Mouse (Mus musculus) stomach, embryonic 16.5 days (tissue): ENCODE measurements around the gene 4930595D18Rik. TPM values are rescaled to one million over a fixed set of nuclear protein-coding genes. Genes with fewer than 3 reads are reported as not detected.

ENCODE experiments used
- ATAC-seq: fragments of 200-750 bp; cut with Nextera tagmentation; 2 replicates; pipeline ENCODE4 v1.8.0; 2017; ENCODE audit warnings: moderate number of reproducible peaks, moderate TSS enrichment; ENCODE audit not compliant: insufficient read depth, low FRiP score
- H3K27ac ChIP-seq: fragments of 300-500 bp; sonication (generic); 2 replicates; pipeline ENCODE4 v1.5.1; 2014; ENCODE audit warnings: low read length
- H3K27me3 ChIP-seq: fragments of 300-500 bp; sonication (generic); 2 replicates; pipeline ENCODE4 v1.6.1; 2014; ENCODE audit warnings: low read length, control low read depth, mixed read lengths; ENCODE audit not compliant: control insufficient read depth, insufficient read depth
- H3K36me3 ChIP-seq: fragments of 300-500 bp; sonication (generic); 2 replicates; pipeline ENCODE4 v1.6.1; 2014; ENCODE audit warnings: low read length; ENCODE audit not compliant: control insufficient read depth, insufficient read depth
- H3K4me1 ChIP-seq: fragments of 300-500 bp; sonication (generic); 2 replicates; pipeline ENCODE4 v1.6.1; 2014; ENCODE audit warnings: low read length, control low read depth, mixed read lengths; ENCODE audit not compliant: control insufficient read depth, insufficient read depth
- H3K4me2 ChIP-seq: fragments of 300-500 bp; sonication (generic); 2 replicates; pipeline ENCODE4 v1.6.1; 2014; ENCODE audit warnings: low read depth, low read length, mixed read lengths
- H3K4me3 ChIP-seq: fragments of 300-500 bp; sonication (generic); replicated peaks from 2 replicates; pipeline ENCODE4 v1.5.1; 2014; ENCODE audit warnings: mild to moderate bottlenecking, low read length
- H3K9ac ChIP-seq: fragments of 300-500 bp; sonication (generic); 2 replicates; pipeline ENCODE4 v1.6.1; 2014; ENCODE audit warnings: low read length
- H3K9me3 ChIP-seq: fragments of 300-500 bp; sonication (generic); replicated peaks from 2 replicates; pipeline ENCODE4 v1.6.1; 2016; ENCODE audit warnings: low read length, control low read depth; ENCODE audit not compliant: control insufficient read depth
- WGBS: fragments of 180-500 bp; shearing (Covaris S2); extraction: QIAGEN DNeasy Blood & Tissue Kit; methylation state at CpG from one replicate; pipeline ENCODE4 v1.1.7; 2014; 5-methylcytosine and 5-hydroxymethylcytosine counted together
- polyA plus RNA-seq: library from polyadenylated mRNA; unstranded; fragments of >200 nt; fragmentation: Nextera tagmentation; extraction: Ambion mirVana; gene quantifications from 2 replicates; pipeline ENCODE4 v1.2.1, GENCODE M21; 2015

4930595D18Rik gene
- polyA plus RNA-seq = not detected in 2 replicates

- H3K4me3 ChIP-seq = no peak within 1 kb of the TSS
- H3K27ac ChIP-seq = no peak within 1 kb of the TSS
- no peak within 1 kb of the TSS for H3K9ac ChIP-seq
- ATAC-seq = no peak
- H3K4me1 ChIP-seq = no peaks in the 10 kb centered on the region
- H3K9me3 ChIP-seq = no peaks in the 10 kb centered on the region
- H3K36me3 ChIP-seq = no peaks in the 10 kb centered on the region
- no peak within 1 kb of the TSS for H3K4me2 ChIP-seq
- no peaks in the 10 kb centered on the region for H3K27me3 ChIP-seq
- WGBS = 60% methylated on average over 5 of the region's 5 CpGs
These were observed at the start of gene 4930595D18Rik for GRCm38 (mm10) chr12:111184476-111184875. TSS of gene 4930595D18Rik (minus strand) at chr12:111184491.

GRCm38 (mm10) chr12:111233798-111234197 lies 49.5 kb upstream of the 4930595D18Rik start:
- ATAC-seq = no peak
- Histone ChIP-seq H3K36me3 (no peaks in the 10 kb centered on the region), H3K4me3 (no peak overlapping the region), H3K9me3 (no peaks in the 10 kb centered on the region), H3K9ac (no peak overlapping the region), H3K27me3 (no peaks in the 10 kb centered on the region), H3K4me2 (no peak overlapping the region), H3K27ac (peak overlapping the region; percentile 78), H3K4me1 (peaks cover 15% of the 10 kb centered on the region)
- 86% methylated on average over 4 of the region's 4 CpGs for WGBS

GRCm38 (mm10) chr12:111230793-111231192 lies 46.5 kb upstream of the 4930595D18Rik start:
- no peak overlapping the region for H3K27ac ChIP-seq
- H3K4me2 ChIP-seq = no peak overlapping the region
- no peaks in the 10 kb centered on the region for H3K9me3 ChIP-seq
- H3K9ac ChIP-seq = no peak overlapping the region
- ATAC-seq = no peak
- no peaks in the 10 kb centered on the region for H3K27me3 ChIP-seq
- H3K36me3 ChIP-seq = no peaks in the 10 kb centered on the region
- H3K4me1 ChIP-seq = peaks cover 7% of the 10 kb centered on the region
- H3K4me3 ChIP-seq = no peak overlapping the region
- WGBS = 85% methylated on average over 2 of the region's 2 CpGs

GRCm38 (mm10) chr12:111228488-111228887 lies 44.2 kb upstream of the 4930595D18Rik start:
- WGBS = 89% methylated on average over 5 of the region's 5 CpGs
- ATAC-seq = no peak

GRCm38 (mm10) chr12:111227410-111227809 lies 43.1 kb upstream of the 4930595D18Rik start:
- no peak overlapping the region for H3K4me2 ChIP-seq
- 0 out of 2 replicates have a peak, but pooled peaks cover 2% of the 10 kb centered on the region for H3K9me3 ChIP-seq
- peaks cover under 1% of the 10 kb centered on the region for H3K36me3 ChIP-seq
- H3K4me1 ChIP-seq = no peaks in the 10 kb centered on the region
- H3K27me3 ChIP-seq = no peaks in the 10 kb centered on the region
- no peak overlapping the region for H3K4me3 ChIP-seq
- WGBS = 77% methylated on average over 4 of the region's 4 CpGs
- no peak overlapping the region for H3K27ac ChIP-seq
- H3K9ac ChIP-seq = no peak overlapping the region
- ATAC-seq = no peak

More at GRCm38 (mm10) chr12:111228488-111228887, 44.2 kb upstream of the 4930595D18Rik start:
- Histone ChIP-seq H3K4me2 (no peak overlapping the region), H3K9ac (no peak overlapping the region), H3K4me3 (no peak overlapping the region), H3K27ac (no peak overlapping the region), H3K27me3 (no peaks in the 10 kb centered on the region), H3K9me3 (no peaks in the 10 kb centered on the region), H3K36me3 (no peaks in the 10 kb centered on the region), H3K4me1 (peaks cover under 1% of the 10 kb centered on the region)

GRCm38 (mm10) chr12:111225197-111225780 lies 41.0 kb upstream of the 4930595D18Rik start:
- 68% methylated on average over 10 of the region's 10 CpGs for WGBS
- H3K4me2 ChIP-seq = no peak overlapping the region
- no peaks in the 10 kb centered on the region for H3K27me3 ChIP-seq
- H3K9ac ChIP-seq = no peak overlapping the region
- no peaks in the 10 kb centered on the region for H3K4me1 ChIP-seq
- H3K27ac ChIP-seq = no peak overlapping the region
- 0 out of 2 replicates have a peak, but pooled peaks cover 4% of the 10 kb centered on the region for H3K9me3 ChIP-seq
- no peak for ATAC-seq
- H3K36me3 ChIP-seq = peaks cover 15% of the 10 kb centered on the region
- no peak overlapping the region for H3K4me3 ChIP-seq

GRCm38 (mm10) chr12:111218867-111219266 lies 34.6 kb upstream of the 4930595D18Rik start:
- H3K27me3 ChIP-seq = no peaks in the 10 kb centered on the region
- H3K36me3 ChIP-seq = peaks cover 15% of the 10 kb centered on the region
- no peak overlapping the region for H3K27ac ChIP-seq
- no peaks in the 10 kb centered on the region for H3K4me1 ChIP-seq
- whole genome bisulfite sequencing = 86% methylated on average over 6 of the region's 6 CpGs
- 0 out of 2 replicates have a peak, but pooled peaks cover 4% of the 10 kb centered on the region for H3K9me3 ChIP-seq
- no peak overlapping the region for H3K4me2 ChIP-seq
- no peak overlapping the region for H3K4me3 ChIP-seq
- ATAC-seq = no peak
- no peak overlapping the region for H3K9ac ChIP-seq

- H3K9me3 ChIP-seq = no peaks in the 10 kb centered on the region
- 81% methylated on average over 5 of the region's 5 CpGs for WGBS
- H3K4me2 ChIP-seq = no peak overlapping the region
- H3K27me3 ChIP-seq = no peaks in the 10 kb centered on the region
- H3K27ac ChIP-seq = no peak overlapping the region
- no peak overlapping the region for H3K4me3 ChIP-seq
- no peak for ATAC-seq
- H3K36me3 ChIP-seq = no peaks in the 10 kb centered on the region
- H3K9ac ChIP-seq = no peak overlapping the region
- no peaks in the 10 kb centered on the region for H3K4me1 ChIP-seq
These were observed 27.4 kb upstream of the 4930595D18Rik start for GRCm38 (mm10) chr12:111211729-111212128.

- H3K27ac ChIP-seq = no peak overlapping the region
- no peaks in the 10 kb centered on the region for H3K27me3 ChIP-seq
- no peak for ATAC-seq
- H3K4me2 ChIP-seq = no peak overlapping the region
- H3K9ac ChIP-seq = no peak overlapping the region
- H3K36me3 ChIP-seq = no peaks in the 10 kb centered on the region
- WGBS = 75% methylated on average over 3 of the region's 3 CpGs
- H3K9me3 ChIP-seq = no peaks in the 10 kb centered on the region
- H3K4me3 ChIP-seq = no peak overlapping the region
- H3K4me1 ChIP-seq = no peaks in the 10 kb centered on the region
These were observed 23.4 kb upstream of the 4930595D18Rik start for GRCm38 (mm10) chr12:111207641-111208040.
